Mouse (Mus musculus) limb, embryonic 14.5 days (tissue): Measurements from ENCODE around the gene Ccdc155. TPM values are rescaled to one million over a fixed set of nuclear protein-coding genes. Genes with fewer than 3 reads are reported as not detected.

ENCODE experiments used
- ATAC-seq: fragments of 200-750 bp; cut with Nextera tagmentation; 2 replicates; pipeline ENCODE4 v1.8.0; 2017; ENCODE audit warnings: low read depth, moderate number of reproducible peaks, moderate TSS enrichment; ENCODE audit not compliant: low FRiP score
- DNase-seq: peaks from one replicate; pipeline ENCODE4 v3.0.0-alpha.2; 2015; ENCODE audit warnings: low spot score
- H3K27ac ChIP-seq: fragments of 300-500 bp; sonication (generic); replicated peaks from 2 replicates; pipeline ENCODE4 v1.5.1; 2014; ENCODE audit warnings: low read depth, mild to moderate bottlenecking, low read length, moderate library complexity, mixed read lengths
- H3K27me3 ChIP-seq: fragments of 300-500 bp; sonication (generic); 2 replicates; pipeline ENCODE4 v1.6.1; 2014; ENCODE audit warnings: low read length, mixed read lengths; ENCODE audit not compliant: control insufficient read depth, insufficient read depth
- H3K36me3 ChIP-seq: fragments of 300-500 bp; sonication (generic); 2 replicates; pipeline ENCODE4 v1.6.1; 2014; ENCODE audit warnings: mild to moderate bottlenecking, low read length, moderate library complexity, mixed read lengths; ENCODE audit not compliant: control insufficient read depth, insufficient read depth
- H3K4me1 ChIP-seq: fragments of 300-500 bp; sonication (generic); 2 replicates; pipeline ENCODE4 v1.6.1; 2014; ENCODE audit warnings: antibody characterized with exemption, low read length, mixed read lengths; ENCODE audit not compliant: control insufficient read depth, insufficient read depth
- H3K4me2 ChIP-seq: fragments of 300-500 bp; sonication (generic); replicated peaks from 2 replicates; pipeline ENCODE4 v1.6.1; 2014; ENCODE audit warnings: low read depth, mild to moderate bottlenecking, low read length, moderate library complexity; ENCODE audit not compliant: severe bottlenecking
- H3K4me3 ChIP-seq: fragments of 300-500 bp; sonication (generic); replicated peaks from 2 replicates; pipeline ENCODE4 v1.5.1; 2014; ENCODE audit warnings: low read length
- H3K9ac ChIP-seq: fragments of 300-500 bp; sonication (generic); 2 replicates; pipeline ENCODE4 v1.6.1; 2014; ENCODE audit warnings: mild to moderate bottlenecking, low read depth, low read length, moderate library complexity; ENCODE audit not compliant: severe bottlenecking
- H3K9me3 ChIP-seq: fragments of 300-500 bp; sonication (generic); 2 replicates; pipeline ENCODE4 v1.6.1; 2016; ENCODE audit warnings: low read length; ENCODE audit not compliant: control insufficient read depth
- POLR2A ChIP-seq: fragments of 200-500 bp; IDR thresholded peaks from 2 replicates; pipeline ENCODE4 v1.8.0; 2012; ENCODE audit warnings: inconsistent platforms, mild to moderate bottlenecking, moderate library complexity, borderline replicate concordance; ENCODE audit not compliant: insufficient read depth, insufficient read length; ENCODE audit errors: extremely low read depth
- WGBS: fragments of 180-500 bp; shearing (Covaris S2); extraction: QIAGEN DNeasy Blood & Tissue Kit; methylation state at CpG from one replicate; pipeline ENCODE4 v1.1.7; 2014; 5-methylcytosine and 5-hydroxymethylcytosine counted together
- polyA plus RNA-seq, 2 experiments: library from polyadenylated mRNA; depleted of rRNA in 1 of 2; stranded (reverse) in 1 of 2; unstranded in 1 of 2; fragments of >200 nt; fragmentation: Nextera tagmentation in 1 of 2; extraction: Ambion mirVana in 1 of 2; gene quantifications; 2 replicates each; pipeline versions ENCODE4 v1.2.1 to v1.2.3; 2012 to 2014

Ccdc155 gene
- polyA plus RNA-seq, 2 experiments, result 1.2 to 1.4 TPM

GRCm38 (mm10) chr7:45160316-45160800 is 44.3 kb downstream of the Ccdc155 start:
- H3K4me3 ChIP-seq, result no peak overlapping the region
- TF ChIP-seq POLR2A, result no peak
- ATAC-seq (no peak), DNase-seq (no peak)
- 95% methylated on average over 6 of the region's 6 CpGs for WGBS
- H3K9ac ChIP-seq, result no peak overlapping the region
- H3K36me3 ChIP-seq, result peaks cover 28% of the 10 kb centered on the region
- H3K27ac ChIP-seq, result no peak overlapping the region
- no peaks in the 10 kb centered on the region for H3K9me3 ChIP-seq
- H3K4me2 ChIP-seq, result no peak overlapping the region
- H3K27me3 ChIP-seq, result peaks cover 30% of the 10 kb centered on the region
- 0 out of 2 replicates have a peak, but pooled peaks cover 4% of the 10 kb centered on the region for H3K4me1 ChIP-seq

GRCm38 (mm10) chr7:45158991-45159390 is 45.7 kb downstream of the Ccdc155 start:
- peaks cover 28% of the 10 kb centered on the region for H3K36me3 ChIP-seq
- TF ChIP-seq POLR2A, result no peak
- no peak overlapping the region for H3K4me3 ChIP-seq
- no peak for DNase-seq
- WGBS, result 90% methylated on average over 6 of the region's 6 CpGs
- peaks cover 16% of the 10 kb centered on the region for H3K27me3 ChIP-seq
- H3K27ac ChIP-seq, result no peak overlapping the region
- no peak overlapping the region for H3K4me2 ChIP-seq
- H3K9me3 ChIP-seq, result no peaks in the 10 kb centered on the region
- no peak for ATAC-seq
- peaks cover 3% of the 10 kb centered on the region; the same call in 1 of the 2 replicates for H3K4me1 ChIP-seq
- no peak overlapping the region for H3K9ac ChIP-seq

GRCm38 (mm10) chr7:45157459-45157858 is 47.2 kb downstream of the Ccdc155 start:
- no peak overlapping the region for H3K9ac ChIP-seq
- DNase-seq (no peak), ATAC-seq (no peak)
- H3K27me3 ChIP-seq, result peaks cover 1% of the 10 kb centered on the region; the same call in 1 of the 2 replicates
- H3K4me1 ChIP-seq, result peaks cover 2% of the 10 kb centered on the region; the same call in 1 of the 2 replicates
- no peak overlapping the region for H3K4me2 ChIP-seq
- no peaks in the 10 kb centered on the region for H3K9me3 ChIP-seq
- H3K27ac ChIP-seq, result no peak overlapping the region
- TF ChIP-seq POLR2A, result no peak
- H3K4me3 ChIP-seq, result no peak overlapping the region
- 90% methylated on average over 14 of the region's 14 CpGs for WGBS
- peaks cover 28% of the 10 kb centered on the region for H3K36me3 ChIP-seq

- Histone ChIP-seq H3K4me3 (no peak overlapping the region), H3K36me3 (peaks cover 28% of the 10 kb centered on the region), H3K4me2 (no peak overlapping the region), H3K4me1 (peaks cover 5% of the 10 kb centered on the region), H3K27me3 (no peaks in the 10 kb centered on the region), H3K9me3 (no peaks in the 10 kb centered on the region), H3K9ac (no peak overlapping the region), H3K27ac (no peak overlapping the region)
- no peak for ATAC-seq
- 95% methylated on average over 15 of the region's 15 CpGs for WGBS
- DNase-seq, result no peak
- TF ChIP-seq POLR2A, result no peak
These were observed 48.5 kb downstream of the Ccdc155 start for GRCm38 (mm10) chr7:45156206-45156605.

GRCm38 (mm10) chr7:45155590-45155989 is 49.1 kb downstream of the Ccdc155 start:
- Histone ChIP-seq H3K27ac (0 out of 2 replicates have a peak overlapping the region, but pooled peaks have one; percentile 13), H3K4me1 (peaks cover 5% of the 10 kb centered on the region), H3K4me2 (peak overlapping the region; percentile 53; the same call in 1 of the 2 replicates), H3K36me3 (peaks cover 27% of the 10 kb centered on the region), H3K9me3 (no peaks in the 10 kb centered on the region), H3K9ac (no peak overlapping the region), H3K4me3 (no peak overlapping the region; the same call in 1 of the 2 replicates), H3K27me3 (no peaks in the 10 kb centered on the region)
- WGBS, result 84% methylated on average over 9 of the region's 9 CpGs
- no peak for TF ChIP-seq POLR2A
- DNase-seq, result no peak
- ATAC-seq, result no peak
